Comparison of ENCODE assay signal across 7 mouse cellular contexts in genomic region chr19:3587729-3588128, GRCm38 (mm10). TPM values are rescaled to one million over a fixed set of nuclear protein-coding genes. Genes with fewer than 3 reads are reported as not detected.
DNase-seq lines count a peak whose midpoint lies in the region; ATAC-seq and TF ChIP-seq lines count a peak whose summit lies in the region.
"Not testable (repeated sequence)": the region's sequence is repeated elsewhere in the genome, so short reads cannot be mapped to it uniquely, and the experiment has no call there.

No protein-coding gene starts in this region.

- H3K4me1 ChIP-seq in ES-Bruce4 (ENCODE audit: control insufficient read depth, insufficient read depth, low read length); bone marrow, adult 2 months (ENCODE audit: control insufficient read depth, insufficient read depth, low read length); embryonic facial prominence, embryonic 11.5 days (ENCODE audit: control insufficient read depth, insufficient read depth, low read length); intestine, postnatal 0 days (replicated peaks; ENCODE audit: control insufficient read depth, insufficient read depth, low read length); midbrain, postnatal 0 days (ENCODE audit: insufficient read depth, low read length); stomach, embryonic 16.5 days (ENCODE audit: control insufficient read depth, insufficient read depth, low read length): not testable (repeated sequence)
- H3K4me1 ChIP-seq in liver, embryonic 14.5 days (replicated peaks; ENCODE audit: control insufficient read depth in 2 of 2, insufficient read depth in 2 of 2, low read length in 1 of 2): peaks cover 8 to 17% of the 10 kb centered on the region in 2 experiments

- H3K4me3 ChIP-seq in ES-Bruce4 (ENCODE audit: low read depth, low read length); bone marrow, adult 2 months (replicated peaks; ENCODE audit: control insufficient read depth, low read depth, low read length); embryonic facial prominence, embryonic 11.5 days (ENCODE audit: low read depth, low read length); intestine, postnatal 0 days (ENCODE audit: low read depth, low read length); liver, embryonic 14.5 days (ENCODE audit: insufficient read depth in 1 of 2, low read depth in 2 of 2, low read length in 2 of 2); midbrain, postnatal 0 days (ENCODE audit: low read depth, low read length); stomach, embryonic 16.5 days (replicated peaks; ENCODE audit: low read length): not testable (repeated sequence)

- DNase-seq in embryonic facial prominence, embryonic 11.5 days (ENCODE audit: low spot score): peak; percentile 11
- DNase-seq in liver, embryonic 14.5 days (ENCODE audit: low read depth in 3 of 3, low spot score in 3 of 3); midbrain, postnatal 0 days (ENCODE audit: low spot score): not testable (repeated sequence)

- H3K4me2 ChIP-seq in embryonic facial prominence, embryonic 11.5 days (ENCODE audit: low read depth, low read length); intestine, postnatal 0 days (replicated peaks; ENCODE audit: low read depth); liver, embryonic 14.5 days (ENCODE audit: low read depth); midbrain, postnatal 0 days (ENCODE audit: low read depth, low read length, poor library complexity, severe bottlenecking); stomach, embryonic 16.5 days (ENCODE audit: low read depth, low read length): not testable (repeated sequence)

- not testable (repeated sequence) for H3K9ac ChIP-seq in ES-Bruce4 (ENCODE audit: low read depth, poor library complexity, severe bottlenecking); embryonic facial prominence, embryonic 11.5 days (replicated peaks; ENCODE audit: low read length); intestine, postnatal 0 days (ENCODE audit: low read depth, low read length); liver, embryonic 14.5 days (replicated peaks); midbrain, postnatal 0 days (replicated peaks; ENCODE audit: low read length, poor library complexity, severe bottlenecking); stomach, embryonic 16.5 days (ENCODE audit: low read length)

- not testable (repeated sequence) for H3K9me3 ChIP-seq in ES-Bruce4 (replicated peaks; ENCODE audit: control insufficient read depth, insufficient read depth, low read length, poor library complexity, severe bottlenecking); embryonic facial prominence, embryonic 11.5 days (replicated peaks; ENCODE audit: control insufficient read depth, low read length); intestine, postnatal 0 days (ENCODE audit: control insufficient read depth); liver, embryonic 14.5 days (ENCODE audit: control insufficient read depth, low read length); midbrain, postnatal 0 days (ENCODE audit: low read length); stomach, embryonic 16.5 days (replicated peaks; ENCODE audit: control insufficient read depth, low read length)

- H3K27ac ChIP-seq in ES-Bruce4 (ENCODE audit: insufficient read depth, low read length); bone marrow, adult 2 months (ENCODE audit: control insufficient read depth, insufficient read depth, low read depth, low read length, poor library complexity); embryonic facial prominence, embryonic 11.5 days (replicated peaks; ENCODE audit: low read depth, low read length); intestine, postnatal 0 days (ENCODE audit: low read depth, low read length); liver, embryonic 14.5 days; midbrain, postnatal 0 days (ENCODE audit: low read depth, low read length); stomach, embryonic 16.5 days (ENCODE audit: low read length): not testable (repeated sequence)

- TF ChIP-seq POLR2A in ES-Bruce4 (IDR thresholded peaks at IDR 0.05; ENCODE audit: insufficient read depth, low read length); bone marrow, adult 2 months (IDR thresholded peaks at IDR 0.05; ENCODE audit: borderline replicate concordance, control insufficient read depth, low read depth, low read length): not testable (repeated sequence)

- TF ChIP-seq EP300 in ES-Bruce4 (IDR thresholded peaks at IDR 0.05; ENCODE audit: insufficient read depth, low read depth, low read length); liver, embryonic 14.5 days (IDR thresholded peaks at IDR 0.05; ENCODE audit: low read depth): not testable (repeated sequence)

- not testable (repeated sequence) for H3K27me3 ChIP-seq in ES-Bruce4 (ENCODE audit: control insufficient read depth, insufficient read depth, low read length, poor library complexity, severe bottlenecking); embryonic facial prominence, embryonic 11.5 days (ENCODE audit: control insufficient read depth, insufficient read depth, low read length); intestine, postnatal 0 days (replicated peaks; ENCODE audit: control insufficient read depth, insufficient read depth, low read length); liver, embryonic 14.5 days (ENCODE audit: control insufficient read depth, insufficient read depth, low read length); midbrain, postnatal 0 days (ENCODE audit: insufficient read depth, low read length); stomach, embryonic 16.5 days (ENCODE audit: control insufficient read depth, insufficient read depth, low read length)

- not testable (repeated sequence) for ATAC-seq in embryonic facial prominence, embryonic 11.5 days (replicated peaks; ENCODE audit: insufficient number of reproducible peaks, low FRiP score, low TSS enrichment, low read depth); liver, embryonic 14.5 days (ENCODE audit: insufficient read depth); midbrain, postnatal 0 days (ENCODE audit: low FRiP score)
- peak; percentile 15; the same call in 1 of the 2 replicates for ATAC-seq in intestine, postnatal 0 days
- ATAC-seq in stomach, embryonic 16.5 days (ENCODE audit: insufficient read depth, low FRiP score): 0 out of 2 replicates have a peak, but pooled peaks have one; percentile 21

- not testable (repeated sequence) for H3K36me3 ChIP-seq in ES-Bruce4 (ENCODE audit: control insufficient read depth, insufficient read depth, low read length, poor library complexity, severe bottlenecking); embryonic facial prominence, embryonic 11.5 days (replicated peaks; ENCODE audit: control insufficient read depth, insufficient read depth, low read depth, low read length); liver, embryonic 14.5 days (replicated peaks; ENCODE audit: control insufficient read depth, insufficient read depth, low read depth); midbrain, postnatal 0 days (ENCODE audit: insufficient read depth, low read length)
- peaks cover 74% of the 10 kb centered on the region for H3K36me3 ChIP-seq in intestine, postnatal 0 days (ENCODE audit: control insufficient read depth, insufficient read depth)
- peaks cover 38% of the 10 kb centered on the region for H3K36me3 ChIP-seq in stomach, embryonic 16.5 days (ENCODE audit: control insufficient read depth, insufficient read depth, low read length)

- peak; percentile 59 for TF ChIP-seq CTCF in ES-Bruce4 (IDR thresholded peaks at IDR 0.05; ENCODE audit: low read depth, low read length)
- TF ChIP-seq CTCF in bone marrow, adult 2 months (IDR thresholded peaks at IDR 0.05; ENCODE audit: control insufficient read depth, insufficient read depth, low read length): peak; percentile 77
- TF ChIP-seq CTCF in intestine, postnatal 0 days (IDR thresholded peaks at IDR 0.05; ENCODE audit: low read depth): peak; percentile 71
- peak; percentile 85 for TF ChIP-seq CTCF in liver, embryonic 14.5 days (IDR thresholded peaks at IDR 0.05; ENCODE audit: low read depth)
- peak; percentile 51 for TF ChIP-seq CTCF in midbrain, postnatal 0 days (IDR thresholded peaks at IDR 0.05)

- WGBS in bone marrow, adult 2 months: 84% methylated on average over 5 of the region's 5 CpGs
- 92% methylated on average over 5 of the region's 5 CpGs for WGBS in embryonic facial prominence, embryonic 11.5 days
- WGBS in intestine, postnatal 0 days: 91% methylated on average over 5 of the region's 5 CpGs
- 69% methylated on average over 5 of the region's 5 CpGs for WGBS in liver, embryonic 14.5 days (ENCODE audit: insufficient replicate concordance)
- whole genome bisulfite sequencing in midbrain, postnatal 0 days: 96% methylated on average over 5 of the region's 5 CpGs
- 93% methylated on average over 5 of the region's 5 CpGs for WGBS in stomach, embryonic 16.5 days

RNA-seq across cellular contexts. Expression of gene Ppp6r3, which starts 12.2 kb away (rescaled TPM):
- polyA plus RNA-seq in ES-Bruce4 (2011; ENCODE audit: insufficient read depth, insufficient read length, low read depth, missing spikeins): 153 and 171 TPM in 2 replicates
- 31.2 and 34.6 TPM in 2 replicates for polyA plus RNA-seq in bone marrow, adult 2 months (2011; ENCODE audit: insufficient read depth, insufficient read length, low replicate concordance, missing spikeins)
- polyA plus RNA-seq in embryonic facial prominence, embryonic 11.5 days (2014; fragmentation: Nextera tagmentation; extraction: Ambion mirVana): 72.2 and 83.2 TPM in 2 replicates
- polyA plus RNA-seq in intestine, postnatal 0 days (2015; fragmentation: Nextera tagmentation; extraction: Ambion mirVana): 25.7 and 28.5 TPM in 2 replicates
- polyA plus RNA-seq in liver, embryonic 14.5 days (2012; rRNA removed): 19.2 and 22.6 TPM in 2 replicates
- polyA plus RNA-seq in liver, embryonic 14.5 days (2014; fragmentation: Nextera tagmentation; extraction: Ambion mirVana): 22.6 and 24.2 TPM in 2 replicates
- 98.0 and 111 TPM in 2 replicates for total RNA-seq in midbrain, postnatal 0 days (2014; rRNA removed)
- polyA plus RNA-seq in midbrain, postnatal 0 days (2015; fragmentation: Nextera tagmentation; extraction: Ambion mirVana): 31.0 and 32.3 TPM in 2 replicates
- 53.0 and 54.0 TPM in 2 replicates for polyA plus RNA-seq in stomach, embryonic 16.5 days (2015; fragmentation: Nextera tagmentation; extraction: Ambion mirVana)
